8 mouse cellular contexts compared by ENCODE assay signal in genomic region chr7:109959716-109960612, GRCm38 (mm10). TPM values are rescaled to one million over a fixed set of nuclear protein-coding genes. Genes with fewer than 3 reads are reported as not detected.
DNase-seq lines count a peak whose midpoint lies in the region; ATAC-seq and TF ChIP-seq lines count a peak whose summit lies in the region.

TSS of gene Dennd5a (minus strand) at chr7:109960470.

- H3K27ac ChIP-seq in embryonic facial prominence, embryonic 13.5 days: peak within 1 kb of the TSS; percentile 89
- peak within 1 kb of the TSS; percentile 91 for H3K27ac ChIP-seq in limb, embryonic 15.5 days
- peak within 1 kb of the TSS; percentile 84 for H3K27ac ChIP-seq in midbrain, postnatal 0 days (ENCODE audit: low read depth, low read length)

- no peaks in the 10 kb centered on the region for H3K27me3 ChIP-seq in embryonic facial prominence, embryonic 13.5 days
- H3K27me3 ChIP-seq in limb, embryonic 15.5 days: no peaks in the 10 kb centered on the region
- H3K27me3 ChIP-seq in midbrain, postnatal 0 days (ENCODE audit: insufficient read depth, low read length): no peaks in the 10 kb centered on the region

- peak; percentile 82 for ATAC-seq in embryonic facial prominence, embryonic 13.5 days (ENCODE audit: insufficient number of reproducible peaks, insufficient read depth, low FRiP score, low TSS enrichment, low read depth)
- ATAC-seq in limb, embryonic 15.5 days (ENCODE audit: insufficient number of reproducible peaks, low FRiP score, low TSS enrichment, low read depth): peak; percentile 87
- ATAC-seq in midbrain, postnatal 0 days (ENCODE audit: low FRiP score): peak; percentile 95

- peaks cover 3% of the 10 kb centered on the region; the same call in 1 of the 2 replicates for H3K9me3 ChIP-seq in embryonic facial prominence, embryonic 13.5 days
- no peaks in the 10 kb centered on the region for H3K9me3 ChIP-seq in limb, embryonic 15.5 days
- H3K9me3 ChIP-seq in midbrain, postnatal 0 days (ENCODE audit: low read length): no peaks in the 10 kb centered on the region; the same call in 1 of the 2 replicates

- peak within 1 kb of the TSS; percentile 82 for H3K4me3 ChIP-seq in embryonic facial prominence, embryonic 13.5 days
- peak within 1 kb of the TSS; percentile 79 for H3K4me3 ChIP-seq in limb, embryonic 15.5 days
- peak within 1 kb of the TSS; percentile 87 for H3K4me3 ChIP-seq in midbrain, postnatal 0 days (ENCODE audit: low read depth, low read length)

- peaks cover 49% of the 10 kb centered on the region for H3K4me1 ChIP-seq in embryonic facial prominence, embryonic 13.5 days
- H3K4me1 ChIP-seq in limb, embryonic 15.5 days: peaks cover 33% of the 10 kb centered on the region
- H3K4me1 ChIP-seq in midbrain, postnatal 0 days (ENCODE audit: insufficient read depth, low read length): peaks cover 12% of the 10 kb centered on the region

- peak within 1 kb of the TSS; percentile 81 for H3K4me2 ChIP-seq in embryonic facial prominence, embryonic 13.5 days
- peak within 1 kb of the TSS; percentile 72 for H3K4me2 ChIP-seq in limb, embryonic 15.5 days
- H3K4me2 ChIP-seq in midbrain, postnatal 0 days (ENCODE audit: low read depth, low read length, poor library complexity, severe bottlenecking): peak within 1 kb of the TSS; percentile 65

- peak within 1 kb of the TSS; percentile 94 for H3K9ac ChIP-seq in embryonic facial prominence, embryonic 13.5 days
- H3K9ac ChIP-seq in limb, embryonic 15.5 days: peak within 1 kb of the TSS; percentile 92
- peak within 1 kb of the TSS; percentile 94 for H3K9ac ChIP-seq in midbrain, postnatal 0 days (replicated peaks; ENCODE audit: low read length, poor library complexity, severe bottlenecking)

- peak; percentile 76 for DNase-seq in 3134 (ENCODE audit: extremely low read depth, insufficient read length, low spot score)
- DNase-seq in adrenal gland, postnatal 36 days: peak; percentile 81 to 89
- peak; percentile 78 for DNase-seq in heart, adult 8-10 months (ENCODE audit: low spot score)
- DNase-seq in kidney, adult 8-10 months: peak; percentile 55 to 61
- DNase-seq in midbrain, postnatal 0 days (ENCODE audit: low spot score): peak; percentile 92
- peak; percentile 22 to 42 for DNase-seq in spleen, postnatal 14 days (ENCODE audit: low spot score in 2 of 2)

- no peak for TF ChIP-seq CTCF in midbrain, postnatal 0 days (IDR thresholded peaks at IDR 0.05)

- under 1% methylated on average over 93 of the region's 107 CpGs for WGBS in embryonic facial prominence, embryonic 13.5 days
- WGBS in limb, embryonic 15.5 days: under 1% methylated on average over 93 of the region's 107 CpGs
- WGBS in midbrain, postnatal 0 days: under 1% methylated on average over 54 of the region's 107 CpGs

- no peaks in the 10 kb centered on the region for H3K36me3 ChIP-seq in embryonic facial prominence, embryonic 13.5 days
- H3K36me3 ChIP-seq in limb, embryonic 15.5 days: no peaks in the 10 kb centered on the region
- H3K36me3 ChIP-seq in midbrain, postnatal 0 days (ENCODE audit: insufficient read depth, low read length): no peaks in the 10 kb centered on the region

RNA-seq across cellular contexts. Expression of gene Dennd5a, which starts in this region (rescaled TPM):
- 100 to 1,000 TPM; 161 to 174 TPM for total RNA-seq in adrenal gland, postnatal 36 days (2021)
- 38.0 and 44.3 TPM in 2 replicates for polyA plus RNA-seq in embryonic facial prominence, embryonic 13.5 days (2015; fragmentation: Nextera tagmentation; extraction: Ambion mirVana)
- 100 to 1,000 TPM; 128 to 158 (median 144) TPM for total RNA-seq in heart, adult 8-10 months (2022)
- polyA plus RNA-seq in limb, embryonic 15.5 days (2015; fragmentation: Nextera tagmentation; extraction: Ambion mirVana): 31.9 and 34.7 TPM in 2 replicates
- 168 and 185 TPM in 2 replicates for total RNA-seq in midbrain, postnatal 0 days (2014; rRNA removed)
- 25.2 and 28.7 TPM in 2 replicates for polyA plus RNA-seq in midbrain, postnatal 0 days (2015; fragmentation: Nextera tagmentation; extraction: Ambion mirVana)

Comparison
In these comparisons a context has a peak if more than half of its experiments do, and no peak if none do; other contexts are left out.
1. Peak in every context shown above with its lines: DNase-seq, ATAC-seq, H3K4me3 ChIP-seq and H3K27ac ChIP-seq.
2. DNase-seq: peak in every context shown above with its lines; median percentile 92 in midbrain, postnatal 0 days; 85 in adrenal gland, postnatal 36 days; 78 in heart, adult 8-10 months; 76 in 3134; 58 in kidney, adult 8-10 months; 32 in spleen, postnatal 14 days.